Mouse (Mus musculus) G1E (cell line): ENCODE measurements at regions not wholly inside any gene's neighbourhood (a gene's known extent, or its start where the extent isn't known, plus 50 kb on each side); places are given as distances from the start of the nearest gene placed in this dataset.

Experiments
- ATAC-seq: 2 replicates; pipeline ENCODE4 v1.8.0; 2016; ENCODE audit warnings: mild to moderate bottlenecking; ENCODE audit not compliant: insufficient number of reproducible peaks, poor library complexity, low FRiP score, severe bottlenecking; ENCODE audit errors: extremely low read depth
- DNase-seq: peaks from one replicate; pipeline ENCODE4 v3.0.0; 2012; ENCODE audit warnings: low spot score
- H3K27me3 ChIP-seq: 2 replicates; pipeline ENCODE4 v1.6.1; 2012; ENCODE audit warnings: mild to moderate bottlenecking, low read length, inconsistent platforms; ENCODE audit not compliant: insufficient read depth
- H3K36me3 ChIP-seq: replicated peaks from 2 replicates; pipeline ENCODE3; 2012; ENCODE audit warnings: mild to moderate bottlenecking, inconsistent platforms
- H3K4me1 ChIP-seq: 2 replicates; pipeline ENCODE4 v1.6.1; 2012; ENCODE audit warnings: low read depth, low read length, inconsistent platforms, mixed read lengths; ENCODE audit not compliant: insufficient read depth
- H3K4me3 ChIP-seq: 2 replicates; pipeline ENCODE4 v1.5.1; 2012; ENCODE audit warnings: low read depth, mild to moderate bottlenecking, inconsistent platforms, low read length, moderate library complexity, mixed read lengths
- H3K9me3 ChIP-seq: replicated peaks from 2 replicates; pipeline ENCODE4 v1.6.1; 2012; ENCODE audit warnings: inconsistent platforms
- CTCF ChIP-seq: IDR thresholded peaks from 2 replicates; pipeline ENCODE4 v1.5.1; 2012; ENCODE audit warnings: low read depth, low read length, inconsistent platforms, mixed read lengths
- GATA1 ChIP-seq: IDR thresholded peaks from 2 replicates; pipeline ENCODE4 v1.6.1; 2012; ENCODE audit warnings: borderline replicate concordance, low read length, inconsistent platforms, mixed read lengths
- GATA2 ChIP-seq: IDR thresholded peaks from 2 replicates; pipeline ENCODE4 v1.6.1; 2012; ENCODE audit warnings: low read depth, low read length, inconsistent platforms, borderline replicate concordance
- POLR2AphosphoS5 ChIP-seq: IDR thresholded peaks from 2 replicates; pipeline ENCODE4 v1.6.1; 2012; ENCODE audit warnings: low read depth, low read length, inconsistent platforms; ENCODE audit not compliant: insufficient replicate concordance
- TAL1 ChIP-seq: conservative IDR thresholded peaks from 2 replicates; pipeline ENCODE4 v1.6.1; 2012; ENCODE audit warnings: low read depth, low read length, inconsistent platforms, mixed read lengths

DNA sequence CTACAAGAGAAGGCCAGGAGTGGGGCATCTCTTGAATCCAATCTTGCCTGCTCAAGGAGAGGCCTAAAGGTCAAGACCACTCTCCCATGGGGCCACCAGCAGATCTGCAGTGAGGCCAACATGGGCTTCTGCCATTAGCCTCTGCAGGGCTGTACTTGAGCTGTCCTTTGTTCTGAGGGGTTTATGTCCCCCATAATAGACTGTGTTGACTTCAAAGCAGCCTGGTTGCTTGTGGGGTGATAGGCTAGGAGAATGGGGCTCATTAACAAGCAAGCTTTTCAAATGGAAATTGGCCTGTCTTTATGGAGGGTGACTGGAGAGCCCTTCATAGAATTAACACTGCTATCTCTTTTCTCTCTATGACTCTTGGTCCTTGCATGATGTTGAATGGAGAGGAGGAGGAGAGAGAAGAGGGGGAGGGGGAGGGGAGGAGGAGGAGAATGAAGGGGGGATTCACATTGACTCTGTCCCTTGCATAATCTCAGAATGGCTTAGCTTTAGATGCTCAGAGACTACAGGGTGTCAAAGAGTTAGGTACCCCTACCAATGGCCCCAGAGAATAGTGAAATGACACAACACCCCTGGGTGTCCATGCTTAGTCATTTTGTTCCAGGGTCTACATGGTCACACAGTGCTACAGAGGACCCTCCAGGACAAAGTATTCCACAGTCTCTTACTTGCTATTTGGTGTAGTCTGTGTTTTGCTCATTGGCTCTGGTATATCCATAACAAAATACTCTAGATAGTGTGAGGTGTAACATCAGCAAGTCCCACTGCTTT, 352.3 kb upstream of the Mgmt start:
- Histone ChIP-seq H3K4me3 (no peak overlapping the region), H3K4me1 (no peaks in the 10 kb centered on the region), H3K9me3 (peaks cover 55% of the 10 kb centered on the region), H3K36me3 (no peaks in the 10 kb centered on the region), H3K27me3 (no peaks in the 10 kb centered on the region)
- no peak for DNase-seq
- ATAC-seq = no peak
- TF ChIP-seq GATA1 (no peak), GATA2 (no peak), TAL1 (no peak), POLR2AphosphoS5 (no peak), CTCF (no peak)

DNA sequence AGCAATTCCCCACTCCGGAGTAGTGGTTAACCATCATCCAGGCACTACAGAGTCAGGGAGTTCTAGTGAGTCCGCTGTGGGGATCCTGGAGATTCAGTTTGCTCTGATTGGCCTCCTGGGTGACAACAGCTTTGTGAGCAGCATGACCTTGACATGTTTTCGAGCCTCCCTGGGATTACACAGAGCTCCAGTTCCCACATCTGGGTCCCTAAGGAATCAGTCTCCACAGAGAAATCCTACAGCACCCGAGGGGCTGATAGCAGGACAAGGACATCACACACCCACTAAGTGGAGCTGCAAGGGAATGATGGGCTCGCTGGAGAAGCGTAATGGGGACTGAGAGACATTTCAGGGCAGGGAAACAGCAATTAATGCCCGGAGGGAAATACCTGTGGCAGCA, 351.5 kb upstream of the Mgmt start:
- ATAC-seq = no peak
- Histone ChIP-seq H3K36me3 (no peaks in the 10 kb centered on the region), H3K9me3 (peaks cover 54% of the 10 kb centered on the region), H3K27me3 (no peaks in the 10 kb centered on the region), H3K4me1 (no peaks in the 10 kb centered on the region), H3K4me3 (no peak overlapping the region)
- no peak for DNase-seq
- no peak for TF ChIP-seq POLR2AphosphoS5

DNA sequence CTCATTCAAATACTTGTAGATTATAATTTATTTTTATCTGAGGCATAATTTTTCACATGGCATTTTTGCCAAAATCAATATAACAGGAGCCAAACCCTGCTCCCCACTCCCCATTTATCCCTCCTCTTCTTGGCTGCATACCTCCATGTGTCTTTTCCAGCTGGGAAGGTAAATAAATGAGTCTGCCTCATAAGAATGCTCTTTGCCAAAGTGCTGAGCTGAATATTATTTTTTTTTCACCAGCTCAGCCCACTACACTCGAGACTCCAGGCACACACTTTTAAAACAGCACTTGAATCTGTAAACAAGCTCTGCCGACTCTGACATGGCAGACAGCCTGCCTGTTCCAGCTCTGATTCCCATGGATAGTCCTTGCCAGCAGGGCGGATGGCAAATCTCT, 346.6 kb upstream of the Mgmt start:
- Histone ChIP-seq H3K4me3 (no peak overlapping the region), H3K27me3 (no peaks in the 10 kb centered on the region), H3K9me3 (peaks cover 51% of the 10 kb centered on the region), H3K36me3 (no peaks in the 10 kb centered on the region), H3K4me1 (no peaks in the 10 kb centered on the region)
- ATAC-seq (no peak), DNase-seq (no peak)
- TF ChIP-seq GATA1 (no peak), POLR2AphosphoS5 (no peak), CTCF (no peak), GATA2 (no peak), TAL1 (no peak)

DNA sequence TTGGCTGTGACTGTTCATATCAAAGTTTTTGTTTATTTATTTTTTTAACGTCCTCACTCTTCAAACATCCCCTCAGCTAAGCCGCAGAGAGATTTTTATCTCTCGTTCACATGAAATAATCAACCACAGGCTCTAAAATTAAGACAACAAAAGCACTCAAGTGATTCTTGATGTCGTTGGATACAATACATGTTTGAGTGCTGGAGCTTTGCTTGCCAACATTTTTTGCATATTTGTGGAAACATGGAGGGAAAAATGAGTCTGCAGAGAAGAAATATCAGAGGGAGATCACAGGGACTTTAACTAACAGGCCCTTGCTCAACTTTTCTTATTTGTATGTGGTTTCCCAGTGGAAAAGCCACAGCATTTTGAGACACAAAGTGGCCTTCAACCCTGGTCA, 338.0 kb upstream of the Mgmt start:
- ATAC-seq = no peak

DNA sequence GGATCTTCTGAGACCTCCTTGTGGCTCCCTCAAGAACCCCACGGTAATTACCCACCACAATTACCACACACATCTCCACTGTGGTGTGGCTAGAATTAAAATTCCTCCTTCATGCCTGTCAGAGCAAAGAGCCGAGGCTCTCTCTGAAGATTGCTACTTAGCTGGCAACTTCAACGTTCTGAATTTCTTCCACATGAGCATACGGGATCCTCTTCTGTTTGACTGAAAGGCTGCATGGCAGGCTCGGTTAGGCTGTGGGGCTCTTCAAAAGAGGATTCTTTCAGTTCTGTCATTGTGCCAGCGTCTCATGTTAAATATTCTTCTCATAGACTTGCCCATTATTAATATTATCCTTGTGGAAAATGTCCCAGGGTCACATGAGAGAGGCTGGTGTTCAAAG, 334.9 kb upstream of the Mgmt start:
- ATAC-seq = no peak
- TF ChIP-seq POLR2AphosphoS5 (no peak), TAL1 (no peak), GATA2 (no peak), GATA1 (no peak), CTCF (no peak)
- Histone ChIP-seq H3K36me3 (no peaks in the 10 kb centered on the region), H3K27me3 (no peaks in the 10 kb centered on the region), H3K9me3 (peaks cover 68% of the 10 kb centered on the region), H3K4me3 (no peak overlapping the region), H3K4me1 (no peaks in the 10 kb centered on the region)
- no peak for DNase-seq

More for the DNA sequence above, 338.0 kb upstream of the Mgmt start:
- Histone ChIP-seq H3K9me3 (peaks cover 54% of the 10 kb centered on the region), H3K27me3 (no peaks in the 10 kb centered on the region), H3K4me1 (no peaks in the 10 kb centered on the region), H3K4me3 (no peak overlapping the region), H3K36me3 (no peaks in the 10 kb centered on the region)
- TF ChIP-seq CTCF (no peak), GATA2 (no peak), POLR2AphosphoS5 (no peak), GATA1 (no peak), TAL1 (no peak)
- DNase-seq = no peak

DNA sequence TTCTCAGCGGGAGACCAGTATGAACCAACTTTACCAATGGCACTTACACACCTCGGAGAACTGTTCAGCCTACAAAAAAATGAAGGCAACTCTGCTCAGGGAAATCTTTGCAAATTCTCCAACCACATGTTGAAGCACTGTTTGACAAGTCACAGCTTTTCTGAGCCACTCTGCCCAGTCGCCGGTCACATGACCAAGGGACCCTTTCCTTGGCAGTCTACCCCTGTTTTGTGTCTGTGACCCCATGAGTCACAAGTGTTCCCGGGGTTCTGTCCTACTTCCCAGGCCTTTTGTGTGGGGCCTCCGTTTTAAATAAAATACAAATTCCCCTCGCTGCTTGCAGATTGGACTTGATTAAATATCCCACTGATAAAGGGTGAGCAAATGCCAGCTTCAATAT, 323.5 kb upstream of the Mgmt start:
- TF ChIP-seq POLR2AphosphoS5 (no peak), CTCF (no peak), TAL1 (no peak), GATA2 (no peak), GATA1 (no peak)
- no peak overlapping the region for H3K4me3 ChIP-seq
- H3K9me3 ChIP-seq = peaks cover 63% of the 10 kb centered on the region
- H3K4me1 ChIP-seq = no peaks in the 10 kb centered on the region
- ATAC-seq (no peak), DNase-seq (no peak)
- H3K36me3 ChIP-seq = no peaks in the 10 kb centered on the region
- H3K27me3 ChIP-seq = no peaks in the 10 kb centered on the region
